Mouse (Mus musculus): ENCODE measurements around the gene Gpr157.

The Gpr157 gene

DNA sequence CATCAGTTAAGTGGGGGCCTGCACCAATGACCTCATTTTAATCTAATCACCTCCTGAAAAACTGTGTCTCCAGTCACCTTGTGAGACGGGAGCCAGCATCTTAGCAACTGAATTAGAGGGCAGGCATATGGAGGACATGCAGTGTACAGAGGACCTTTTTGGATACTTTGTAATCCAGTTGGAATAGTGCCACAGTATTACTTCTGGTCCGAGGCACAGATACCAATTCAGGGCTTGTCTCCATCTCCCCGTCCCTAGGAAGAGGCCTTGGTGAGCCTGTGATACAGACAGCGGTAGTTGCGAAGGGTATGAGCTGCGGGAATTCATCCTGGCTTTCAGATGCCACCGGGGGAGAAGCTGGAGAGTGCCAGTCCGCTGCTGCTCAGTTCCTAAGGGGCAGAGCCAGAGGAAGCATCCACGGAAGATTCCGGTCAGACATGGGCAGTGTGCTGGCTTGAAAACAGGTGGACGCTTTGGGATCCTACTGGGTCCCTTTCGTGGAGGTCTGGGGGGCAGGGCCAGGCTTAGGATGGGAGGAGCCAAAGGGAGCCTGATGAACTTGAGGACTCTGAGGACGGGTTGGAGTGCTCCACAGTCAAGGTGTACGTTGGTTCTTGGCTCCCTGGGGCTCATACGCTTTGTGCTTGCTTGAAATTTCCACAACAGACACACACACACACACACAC is 14.6 kb upstream of the Gpr157 start:
- DNase-seq (ENCODE audit: low spot score in 2 of 2) = no peak

DNA sequence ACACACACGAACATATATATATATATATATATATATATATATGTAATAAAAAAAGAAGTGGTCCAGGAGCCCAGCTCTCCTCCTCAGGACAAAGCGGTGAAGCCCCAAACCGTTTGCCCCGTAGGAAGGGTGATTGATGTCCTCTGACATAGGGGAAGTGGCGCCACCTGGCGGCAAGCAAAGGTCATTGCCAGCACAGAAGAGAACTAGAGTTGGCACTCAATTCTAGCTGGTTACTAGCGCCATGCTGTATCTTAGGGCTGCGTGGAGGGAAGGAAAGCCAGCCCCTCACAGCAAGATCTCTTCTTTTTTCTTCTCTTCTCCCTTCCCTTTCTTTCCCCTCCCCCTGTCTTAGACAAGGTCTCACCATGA is 14.1 kb upstream of the Gpr157 start:
- DNase-seq (ENCODE audit: low spot score in 2 of 2) = no peak

DNA sequence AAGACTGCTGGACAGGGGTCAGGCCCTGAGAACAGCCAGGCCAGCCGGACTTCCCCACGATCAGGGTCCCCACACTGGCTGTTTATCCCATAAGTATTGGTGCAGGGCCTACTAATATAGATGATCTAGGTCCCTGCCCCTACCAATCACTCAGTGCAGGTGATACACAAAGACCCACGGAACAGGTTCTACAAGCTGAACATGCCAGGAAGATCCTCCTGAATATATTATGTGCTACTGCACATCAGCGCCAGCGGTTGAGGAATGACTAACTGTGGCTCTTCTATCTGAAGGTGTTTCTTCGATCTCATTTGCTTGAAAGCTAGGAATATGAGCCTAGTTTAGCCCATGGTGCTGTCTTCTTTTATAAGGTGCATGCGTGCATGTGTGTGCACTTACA is 11.8 kb upstream of the Gpr157 start:
- no peak for DNase-seq (ENCODE audit: low spot score in 2 of 2)

DNA sequence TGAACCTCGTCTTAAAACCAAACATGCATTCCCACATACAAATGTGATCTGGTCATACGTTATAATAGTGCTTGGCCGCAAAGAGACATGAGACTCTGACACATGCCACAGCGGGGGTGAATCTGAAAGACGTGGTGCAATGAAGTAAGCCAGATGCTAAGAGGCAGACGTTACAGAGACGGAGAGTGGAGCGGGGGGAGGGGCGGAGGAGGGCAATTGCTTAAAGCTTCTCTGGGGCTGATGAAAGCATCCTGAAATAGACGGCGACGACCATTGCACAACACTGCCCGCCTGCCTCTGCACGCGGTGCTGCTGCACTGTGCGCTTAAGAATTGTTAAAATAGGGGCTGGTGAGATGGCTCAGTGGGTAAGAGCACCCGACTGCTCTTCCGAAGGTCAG is 11.0 kb upstream of the Gpr157 start:
- DNase-seq (ENCODE audit: low spot score in 2 of 2) = no peak

DNA sequence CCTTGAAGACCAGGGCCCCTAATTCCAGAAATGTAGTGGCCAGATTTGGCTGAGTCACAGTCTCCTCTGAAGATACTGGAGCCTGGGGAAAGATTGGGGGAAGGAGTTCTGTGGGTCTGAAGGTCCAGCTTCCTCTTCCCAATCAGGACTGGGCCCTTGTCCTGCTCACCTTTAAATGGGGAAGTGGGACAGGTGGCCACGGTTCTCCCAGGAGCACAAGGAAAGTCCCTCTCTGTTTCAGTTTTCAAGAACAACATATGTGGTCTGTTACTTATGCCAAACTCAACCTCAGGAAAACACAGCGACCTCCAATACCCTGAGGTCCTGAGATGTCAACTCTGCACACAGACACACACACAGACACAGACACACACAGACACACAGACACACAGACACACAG is 8.5 kb upstream of the Gpr157 start:
- DNase-seq (ENCODE audit: low spot score in 2 of 2) = no peak

DNA sequence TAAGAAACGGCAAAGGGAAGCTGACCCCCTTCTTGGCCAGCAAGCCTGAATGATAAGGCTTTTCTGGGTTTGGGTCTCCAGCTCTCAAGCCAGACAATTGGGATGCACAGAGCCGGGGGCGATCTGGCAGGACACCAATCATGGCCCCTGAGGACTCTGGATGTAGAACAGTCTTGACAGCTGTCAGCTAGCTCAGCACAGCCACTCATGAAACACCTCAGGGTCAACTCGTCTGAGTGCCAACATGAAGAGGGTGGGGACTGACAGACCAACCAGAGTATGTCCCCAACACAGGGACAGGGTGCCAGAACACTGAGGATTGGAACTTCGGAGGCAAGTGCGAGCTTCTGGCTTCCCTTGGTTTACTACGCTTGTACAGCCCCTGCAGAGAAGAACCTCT is 7.9 kb upstream of the Gpr157 start:
- no peak for DNase-seq (ENCODE audit: low spot score in 2 of 2)

DNA sequence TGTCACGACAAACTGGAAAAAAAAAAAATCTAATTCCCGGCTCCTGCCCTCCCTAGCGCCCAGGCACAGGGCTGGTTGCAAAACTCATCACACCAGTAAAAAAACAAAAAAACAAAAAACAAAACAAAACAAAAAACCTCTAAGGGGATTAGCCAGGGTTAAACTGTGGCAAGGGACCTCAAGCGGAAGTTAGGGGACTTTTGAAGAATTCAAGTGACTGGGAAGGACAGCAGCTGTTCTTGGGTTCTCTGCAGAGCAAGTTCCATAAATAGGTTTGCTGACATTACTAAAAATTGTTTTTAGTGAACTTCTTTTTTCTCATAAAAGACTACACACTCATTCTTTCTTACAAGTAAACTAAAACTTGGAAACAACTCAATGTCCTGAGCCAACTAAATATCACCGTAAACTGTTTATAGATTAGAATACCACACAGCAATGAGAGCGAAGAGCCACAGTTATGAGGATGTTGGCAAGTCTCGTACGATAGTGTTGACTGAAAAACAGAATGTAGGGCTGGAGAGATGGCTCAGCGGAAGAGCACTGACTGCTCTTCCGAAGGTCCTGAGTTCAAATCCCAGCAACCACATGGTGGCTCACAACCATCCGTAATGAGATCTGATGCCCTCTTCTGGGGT is 6.7 kb upstream of the Gpr157 start:
- no peak for DNase-seq (ENCODE audit: low spot score in 2 of 2)

DNA sequence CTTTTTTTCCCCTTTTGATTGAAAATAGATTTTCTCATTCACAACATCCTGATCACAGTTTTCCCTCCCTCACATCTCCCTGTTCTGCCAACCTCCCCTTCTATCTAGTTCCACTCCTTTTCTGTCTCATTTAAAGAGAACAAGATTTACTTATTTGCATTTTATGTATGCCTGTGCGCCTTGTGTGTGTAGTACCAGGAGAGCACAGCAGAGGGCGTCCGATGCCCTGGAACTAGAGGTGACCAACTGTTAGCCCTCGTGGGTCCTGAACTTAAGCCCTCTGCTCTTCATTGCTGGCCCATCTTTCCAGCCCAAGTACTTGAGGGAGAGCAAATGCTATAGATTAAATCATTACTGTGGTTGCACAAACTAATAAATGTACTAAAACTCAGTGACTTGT is 1.8 kb upstream of the Gpr157 start:
- no peak for DNase-seq (ENCODE audit: low spot score in 2 of 2)

DNA sequence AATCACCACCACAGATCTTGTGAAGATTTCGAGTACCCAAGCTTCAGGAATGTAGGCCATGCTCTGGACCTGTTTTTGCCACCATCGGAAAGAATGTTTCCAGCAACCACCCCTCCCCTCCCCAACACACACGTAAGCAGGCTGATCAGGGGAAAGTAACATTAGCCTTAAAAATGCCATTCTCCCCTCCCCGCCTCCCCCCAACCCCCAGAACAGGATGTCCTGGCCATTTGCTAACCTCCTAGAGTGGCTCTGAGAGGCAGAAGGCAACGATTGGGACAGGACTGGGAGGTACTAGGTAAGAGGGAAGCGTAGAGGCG is 364 bp upstream of the Gpr157 start:
- DNase-seq (ENCODE audit: low spot score in 2 of 2) = no peak

DNA sequence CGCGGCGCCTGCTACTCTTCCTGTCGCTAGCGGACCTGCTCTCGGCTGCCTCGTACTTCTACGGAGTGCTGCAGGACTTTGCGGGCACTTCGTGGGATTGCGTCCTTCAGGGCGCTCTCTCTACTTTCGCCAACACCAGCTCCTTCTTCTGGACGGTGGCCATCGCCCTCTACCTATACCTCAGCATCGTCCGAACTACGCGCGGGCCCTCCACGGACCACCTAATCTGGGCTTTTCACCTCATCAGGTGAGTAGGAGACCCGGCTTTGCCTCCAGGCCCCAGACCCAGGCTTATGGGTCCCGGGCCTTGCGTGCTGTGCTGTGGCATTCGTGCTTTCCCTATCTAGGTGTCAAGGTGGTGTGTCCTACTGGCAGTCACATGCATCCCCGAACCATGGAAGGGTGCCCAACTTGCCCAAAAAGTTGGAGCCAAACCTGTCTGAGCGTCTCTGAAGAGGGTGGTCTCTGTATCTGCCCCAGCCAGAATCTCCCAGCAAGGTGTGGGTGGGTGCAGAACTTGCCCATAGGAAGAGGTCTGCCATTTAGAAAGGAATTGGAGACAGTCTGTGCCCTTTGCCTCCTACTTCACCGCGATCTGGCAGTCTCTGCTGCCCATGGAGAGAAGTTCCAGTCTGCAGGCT is 845 bp downstream of the Gpr157 start:
- DNase-seq (ENCODE audit: low spot score in 2 of 2) = no peak

DNA sequence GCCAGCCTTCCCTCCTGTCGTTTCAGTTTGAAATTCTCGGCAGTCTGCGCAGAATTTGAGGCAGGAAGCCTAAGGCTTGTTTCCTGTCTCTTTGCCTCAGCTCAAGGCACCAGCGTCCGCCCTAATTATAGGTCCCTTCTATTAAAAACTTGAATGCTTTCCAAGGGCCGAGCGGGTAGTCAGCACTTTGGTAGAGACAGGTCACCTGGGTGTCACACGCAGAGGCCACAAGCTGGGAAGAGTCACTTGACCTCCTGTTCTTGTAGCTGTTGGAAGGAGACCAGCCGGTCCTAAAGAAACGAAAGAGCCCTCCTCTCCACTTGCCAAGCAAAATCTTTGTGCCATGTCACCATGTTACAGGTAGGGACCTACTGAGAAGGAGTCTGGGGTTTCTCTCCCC is 2.0 kb downstream of the Gpr157 start:
- DNase-seq (ENCODE audit: low spot score in 2 of 2) = no peak

DNA sequence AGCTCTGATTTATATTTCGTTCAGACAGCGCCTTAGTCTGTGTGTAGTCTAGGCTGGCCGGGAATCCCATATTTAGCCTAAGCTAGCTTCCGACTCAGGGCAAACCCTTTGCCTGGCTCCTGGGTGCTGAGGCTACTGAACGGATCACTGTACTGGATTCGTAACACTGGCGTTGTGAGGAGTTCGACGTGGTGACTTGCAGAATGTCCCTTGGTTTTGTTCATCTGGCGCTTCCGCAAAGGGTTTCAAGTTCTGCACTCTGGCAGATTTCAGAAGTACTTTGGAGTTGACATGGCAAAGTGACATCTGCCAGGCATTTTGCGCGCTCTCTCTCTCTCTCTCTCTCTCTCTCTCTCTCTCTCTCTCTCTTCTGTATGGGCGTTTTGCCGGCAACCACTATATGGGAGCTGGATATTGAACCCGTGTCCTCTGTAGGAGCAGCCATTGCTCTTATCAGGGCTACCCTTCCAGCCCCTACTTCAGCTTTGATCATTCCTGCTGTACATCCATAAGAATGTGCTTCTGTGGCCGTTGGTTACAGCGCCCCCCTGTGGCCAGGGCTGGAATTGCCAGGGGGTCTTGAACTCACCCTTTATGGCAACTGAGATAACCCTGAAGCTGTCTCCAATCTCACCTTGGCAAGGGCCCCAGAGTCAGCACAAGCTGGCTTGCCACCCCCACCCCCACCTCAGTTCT is 4.9 kb downstream of the Gpr157 start:
- DNase-seq (ENCODE audit: low spot score in 2 of 2) = no peak

DNA sequence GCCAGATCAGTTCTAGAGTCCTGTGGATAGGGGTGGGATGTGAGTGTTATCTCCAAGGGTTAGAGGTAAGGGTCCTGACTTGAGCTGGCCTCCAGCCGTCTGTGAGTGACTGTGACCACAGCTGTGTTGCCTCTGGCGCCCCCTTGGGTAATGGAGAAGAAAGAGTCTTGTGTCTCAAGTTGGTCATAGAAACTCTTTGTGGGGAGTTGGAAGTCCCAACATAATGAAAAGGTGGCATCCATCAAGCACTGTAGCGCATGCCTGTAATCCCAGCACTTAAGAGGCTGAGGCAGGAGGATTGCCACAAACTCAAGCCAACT is 5.4 kb downstream of the Gpr157 start:
- DNase-seq (ENCODE audit: low spot score in 2 of 2) = no peak

DNA sequence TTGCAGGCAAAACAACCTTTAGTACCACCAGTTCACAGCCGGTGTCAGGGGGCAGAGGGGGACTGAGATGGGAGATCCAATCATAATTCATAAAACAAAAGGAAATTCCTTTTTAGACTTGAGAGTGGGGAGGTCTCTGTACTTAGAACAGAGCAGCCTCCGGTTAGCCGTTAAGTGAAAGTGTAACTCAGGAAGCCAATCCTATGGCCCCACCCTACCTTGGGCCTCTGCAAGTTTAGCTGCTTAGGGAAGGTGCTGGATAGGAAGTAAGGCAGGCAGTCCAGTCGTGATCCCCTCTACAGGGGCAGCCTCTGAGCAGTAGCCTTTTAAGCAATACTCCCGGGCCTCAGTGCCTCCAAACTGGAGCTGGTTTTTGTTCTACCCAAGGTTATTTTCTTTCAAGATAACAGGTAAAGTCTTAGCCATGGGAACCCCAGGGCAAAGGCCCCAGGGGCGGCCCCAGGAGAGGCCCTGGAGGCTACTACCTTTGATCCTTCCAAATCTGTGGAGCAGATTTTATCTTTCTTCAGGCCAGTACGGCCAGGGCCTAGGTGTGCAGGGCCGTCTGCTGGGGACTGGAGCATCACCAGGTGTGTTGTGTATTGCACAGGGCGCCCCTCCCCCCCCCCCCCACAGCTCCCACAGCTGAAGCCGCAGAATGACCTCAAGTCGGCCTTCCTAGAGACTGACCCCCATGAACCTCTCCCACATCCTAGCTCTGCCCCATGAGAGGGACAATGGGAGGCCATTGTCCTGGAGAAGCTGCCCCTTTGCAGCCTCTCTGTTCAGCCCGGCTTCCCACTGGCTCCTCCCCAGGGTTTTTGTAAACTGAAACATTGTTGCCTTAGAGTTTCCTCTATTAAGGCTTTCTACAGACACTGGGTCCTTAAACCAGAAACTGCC is 6.6 kb downstream of the Gpr157 start:
- no peak for DNase-seq (ENCODE audit: low spot score in 2 of 2)

DNA sequence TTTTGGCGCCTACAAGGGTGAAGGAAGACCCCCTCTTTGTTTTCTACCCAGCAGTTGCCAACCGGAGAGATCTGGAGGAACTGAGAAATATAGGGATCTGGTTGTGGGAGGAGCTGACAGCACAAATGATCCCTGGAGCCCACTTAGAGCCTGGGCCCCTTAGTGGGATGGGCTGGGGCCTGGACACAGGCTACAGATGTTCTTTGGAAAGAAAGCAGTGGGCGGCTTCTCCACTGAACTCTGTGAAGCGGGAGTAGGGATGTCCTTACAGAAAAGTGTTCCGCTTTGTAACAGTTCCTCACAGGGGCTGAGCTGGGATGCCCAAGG is 7.3 kb downstream of the Gpr157 start:
- no peak for DNase-seq (ENCODE audit: low spot score in 2 of 2)

DNA sequence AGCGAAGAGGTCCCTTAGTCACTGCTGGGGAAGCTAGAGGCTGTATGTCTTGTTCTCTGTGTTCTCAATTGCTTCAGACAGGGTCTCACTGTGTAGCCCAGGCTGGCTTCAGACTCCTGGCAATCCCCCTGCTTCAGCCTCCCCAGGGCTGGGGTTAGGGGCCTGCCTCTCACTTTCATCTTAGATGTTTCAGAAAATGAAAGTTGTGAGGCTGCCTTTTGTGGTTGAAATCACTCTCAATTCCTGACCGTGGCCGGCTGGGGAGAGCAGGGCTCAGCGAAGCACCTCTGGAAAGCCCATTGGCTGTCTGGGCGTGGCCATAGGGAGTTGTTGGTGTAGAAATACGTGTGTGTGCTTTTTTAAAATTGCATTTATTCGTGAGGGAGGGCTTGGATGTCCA is 9.1 kb downstream of the Gpr157 start:
- DNase-seq (ENCODE audit: low spot score in 2 of 2) = no peak

DNA sequence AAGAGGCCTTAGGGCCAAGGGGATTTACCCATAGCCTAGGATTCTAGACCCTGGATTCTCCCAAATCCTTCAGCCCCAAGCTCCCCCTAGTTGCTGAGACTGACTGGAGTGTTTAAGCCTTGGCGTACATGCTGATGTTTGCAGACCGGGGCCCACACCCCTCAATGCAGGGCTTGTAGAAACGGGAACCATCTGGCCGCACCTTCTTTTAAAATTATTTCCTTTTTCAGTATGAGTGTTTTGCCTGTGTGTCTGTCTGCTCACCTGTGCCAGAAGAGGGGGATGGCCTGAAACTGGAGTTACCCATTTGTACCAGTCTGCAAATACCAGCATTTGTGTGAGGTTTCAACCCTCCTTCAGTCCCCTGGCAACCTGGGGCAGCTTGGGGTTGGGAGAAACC is 10.7 kb downstream of the Gpr157 start:
- DNase-seq (ENCODE audit: low spot score in 2 of 2) = no peak

DNA sequence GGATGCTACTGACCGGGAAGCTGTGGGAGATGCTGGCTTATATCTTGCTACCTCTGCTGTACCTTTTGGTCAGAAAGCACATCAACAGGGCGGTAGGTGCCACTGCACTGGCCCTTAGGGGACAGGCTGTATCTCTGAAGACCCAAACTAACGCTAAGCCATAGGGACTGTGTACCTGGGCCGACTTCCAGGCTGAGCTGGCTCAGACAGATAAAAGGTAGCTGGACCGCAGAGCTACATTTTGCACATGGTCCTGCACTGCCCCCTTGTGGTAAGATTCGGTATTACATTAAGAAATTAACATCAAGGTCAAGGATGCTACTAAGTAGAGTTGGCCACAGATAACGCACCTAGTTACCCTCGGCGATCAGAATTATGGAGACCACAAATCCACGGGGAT is 11.7 kb downstream of the Gpr157 start:
- peak in 1 of 2 experiments; percentile 31 for DNase-seq (ENCODE audit: low spot score in 2 of 2)

DNA sequence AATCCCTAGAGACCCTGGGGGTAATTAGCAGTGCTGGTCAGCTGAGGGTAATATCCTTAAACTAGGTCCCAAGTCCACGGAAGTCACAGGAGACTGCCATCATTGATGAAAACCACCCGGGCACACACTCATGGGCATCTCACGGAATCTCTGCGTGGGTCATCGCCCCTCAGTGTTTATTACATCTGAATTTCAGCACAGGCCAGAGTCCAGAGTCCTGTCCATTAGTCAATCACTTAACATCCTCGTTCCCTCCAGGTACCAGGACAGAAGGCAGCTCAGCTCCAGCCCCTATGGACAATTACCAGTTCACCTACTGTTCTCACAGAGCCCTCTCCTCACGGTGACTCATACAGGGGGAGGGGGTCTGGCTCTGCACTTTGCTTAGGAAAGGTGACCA is 15.7 kb downstream of the Gpr157 start:
- DNase-seq (ENCODE audit: low spot score in 2 of 2) = no peak

DNA sequence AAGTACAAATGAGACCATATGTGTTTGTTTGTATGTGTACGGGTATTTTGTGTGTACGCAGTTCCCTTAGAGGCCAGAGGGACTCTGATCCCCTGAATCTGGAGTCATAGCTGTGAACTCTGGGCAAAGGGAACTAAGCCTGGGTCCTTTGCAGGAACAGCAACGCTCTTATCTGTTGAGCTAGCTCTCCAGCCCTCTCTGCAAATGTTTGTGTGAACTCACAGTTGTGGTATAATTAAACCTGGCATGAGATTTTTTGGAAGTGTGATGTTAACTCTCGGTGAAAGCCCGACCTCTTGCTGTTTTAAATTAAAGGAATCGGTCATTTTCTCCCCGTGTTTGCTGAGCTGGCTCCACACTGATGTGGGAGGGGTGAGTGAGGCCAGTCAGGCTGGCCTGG is 18.5 kb downstream of the Gpr157 start:
- DNase-seq (ENCODE audit: low spot score in 2 of 2) = no peak

DNA sequence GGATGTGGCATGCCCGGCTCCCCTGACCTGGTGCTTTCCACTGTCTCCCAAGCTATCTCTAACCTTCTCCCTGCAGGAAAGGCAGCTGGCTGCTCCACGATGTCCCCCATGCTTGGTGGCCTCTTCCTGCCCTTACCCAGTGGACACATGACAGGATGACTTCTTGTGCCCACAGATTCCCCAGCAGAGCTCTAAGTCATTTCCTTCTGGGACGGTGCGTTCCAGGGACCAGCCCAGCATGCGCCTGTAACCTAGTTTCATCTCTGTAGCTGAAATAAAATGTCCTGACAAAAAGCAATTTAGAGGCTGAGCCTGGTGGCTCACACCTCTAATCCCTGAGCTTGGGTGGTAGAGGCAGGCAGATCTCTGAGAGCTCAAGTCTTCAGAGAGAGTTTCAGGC is 19.5 kb downstream of the Gpr157 start:
- no peak for DNase-seq (ENCODE audit: low spot score in 2 of 2)

DNA sequence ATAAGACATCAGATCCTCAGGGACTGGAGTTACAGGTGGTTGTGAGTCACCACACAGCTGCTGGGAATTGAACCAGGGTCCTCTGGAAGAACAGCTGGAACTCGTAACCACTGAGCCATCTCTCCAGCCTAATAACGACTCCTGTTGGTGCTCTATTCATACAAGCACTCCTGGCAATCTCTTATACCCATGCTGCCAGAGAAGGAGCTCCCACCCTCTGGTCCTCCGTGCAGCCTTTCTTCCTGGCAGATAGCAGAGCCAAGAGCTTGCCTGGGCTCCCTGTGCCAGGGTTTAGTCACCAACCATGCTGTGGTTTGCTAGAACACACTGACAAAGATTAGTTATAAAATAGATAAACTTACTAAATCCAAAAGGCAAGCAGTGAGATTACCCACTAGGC is 22.5 kb downstream of the Gpr157 start:
- no peak for DNase-seq (ENCODE audit: low spot score in 2 of 2)
